Mouse (Mus musculus): Measurements from ENCODE around the gene Map2k2. TPM values are rescaled to one million over a fixed set of nuclear protein-coding genes. Genes with fewer than 3 reads are reported as not detected.

Map2k2 gene
- total and polyA plus RNA-seq, 3 experiments, result 67.2 to 127 (median 120) TPM

GRCm38 (mm10) chr10:81072290-81072689 is 33.4 kb upstream of the Map2k2 start:
- peaks cover 14% of the 10 kb centered on the region for H3K27me3 ChIP-seq (replicated peaks)
- TF ChIP-seq MAFK (IDR thresholded peaks at IDR 0.05; ENCODE audit: insufficient replicate concordance, low read length), result no peak
- TF ChIP-seq POLR2AphosphoS2 (IDR thresholded peaks at IDR 0.05; ENCODE audit: low read depth, low read length), result no peak
- no peak for TF ChIP-seq KAT2A (IDR thresholded peaks at IDR 0.05; ENCODE audit: insufficient replicate concordance, low read length)
- no peak for TF ChIP-seq MYC (IDR thresholded peaks at IDR 0.05; ENCODE audit: low read depth, low read length)
- TF ChIP-seq ZMIZ1 (IDR thresholded peaks at IDR 0.05; ENCODE audit: low read depth, low read length), result no peak
- TF ChIP-seq MEF2A (IDR thresholded peaks at IDR 0.05; ENCODE audit: borderline replicate concordance, low read depth, low read length), result no peak
- no peak for TF ChIP-seq TCF12 (IDR thresholded peaks at IDR 0.05; ENCODE audit: low read depth, low read length)
- TF ChIP-seq GABPA (IDR thresholded peaks at IDR 0.05; ENCODE audit: insufficient replicate concordance, low read depth, low read length), result no peak
- TF ChIP-seq SMC3 (IDR thresholded peaks at IDR 0.05; ENCODE audit: low read depth, low read length), result no peak
- no peak for TF ChIP-seq ELF1 (IDR thresholded peaks at IDR 0.05; ENCODE audit: low read depth, low read length)
- no peak for TF ChIP-seq E2F4 (IDR thresholded peaks at IDR 0.05; ENCODE audit: insufficient replicate concordance, low read depth, low read length)
- peaks cover 19% of the 10 kb centered on the region for H3K79me2 ChIP-seq (replicated peaks; ENCODE audit: control insufficient read depth, extremely low read depth, insufficient read depth, poor library complexity, severe bottlenecking)
- in situ Hi-C loops (cut with MboI; ENCODE audit: low pct_ligation_motif_present, low pct_unique_long_range_greater_than_20kb, low sequenced_read_pairs), result loop anchor here (10.0 kb wide), 1 partner anchor 103 kb away; the partner anchor contains the start of gene Eef2
- dilution Hi-C loops (cut with MboI; ENCODE audit: extremely low pct_ligation_motif_present, extremely low pct_unique_long_range_greater_than_20kb, low sequenced_read_pairs), result no loop called here
- no peak overlapping the region for H3K9ac ChIP-seq (ENCODE audit: insufficient read depth, low read depth)
- peaks cover 40 to 61% of the 10 kb centered on the region in 2 experiments for H3K36me3 ChIP-seq (replicated peaks in 1 of 2; ENCODE audit: control insufficient read depth in 1 of 2, insufficient read depth in 1 of 2, low read length in 1 of 2)
- peaks cover 3% of the 10 kb centered on the region for H3K9me3 ChIP-seq (replicated peaks; ENCODE audit: low read length)
- H3K4me1 ChIP-seq (ENCODE audit: control insufficient read depth in 1 of 2, insufficient read depth in 2 of 2), result peaks cover 6 to 29% of the 10 kb centered on the region in 2 experiments
- H3K27ac ChIP-seq (ENCODE audit: insufficient read depth, low read depth), result no peak overlapping the region
- DNase-seq (ENCODE audit: extremely low read depth), result no peak
- H3K4me3 ChIP-seq (replicated peaks in 1 of 3; ENCODE audit: low read depth in 2 of 3, low read length in 2 of 3, poor library complexity in 1 of 3), result no peak overlapping the region
- H3K4me2 ChIP-seq (ENCODE audit: insufficient read depth, low read depth, poor library complexity, severe bottlenecking), result no peak overlapping the region

- Histone ChIP-seq H3K9ac (ENCODE audit: insufficient read depth, low read depth) (no peak overlapping the region), H3K9me3 (replicated peaks; ENCODE audit: low read length) (peaks cover 3% of the 10 kb centered on the region), H3K27ac (ENCODE audit: insufficient read depth, low read depth) (no peak overlapping the region), H3K4me3 (replicated peaks in 1 of 3; ENCODE audit: low read depth in 2 of 3, low read length in 2 of 3, poor library complexity in 1 of 3) (no peak overlapping the region), H3K79me2 (replicated peaks; ENCODE audit: control insufficient read depth, extremely low read depth, insufficient read depth, poor library complexity, severe bottlenecking) (peaks cover 19% of the 10 kb centered on the region), H3K36me3 (replicated peaks in 1 of 2; ENCODE audit: control insufficient read depth in 1 of 2, insufficient read depth in 1 of 2, low read length in 1 of 2) (peaks cover 52 to 73% of the 10 kb centered on the region in 2 experiments), H3K4me2 (ENCODE audit: insufficient read depth, low read depth, poor library complexity, severe bottlenecking) (no peak overlapping the region), H3K27me3 (replicated peaks) (peaks cover 4% of the 10 kb centered on the region), H3K4me1 (ENCODE audit: control insufficient read depth in 1 of 2, insufficient read depth in 2 of 2) (peaks cover 6 to 29% of the 10 kb centered on the region in 2 experiments)
- TF ChIP-seq SMC3 (IDR thresholded peaks at IDR 0.05; ENCODE audit: low read depth, low read length) (peak; percentile 35; the same call in 1 of the 2 replicates), ZMIZ1 (IDR thresholded peaks at IDR 0.05; ENCODE audit: low read depth, low read length) (no peak), CTCF (conservative IDR thresholded peaks at IDR 0.05 in 1 of 2, IDR thresholded peaks at IDR 0.05 in 1 of 2; ENCODE audit: low read depth in 2 of 2, low read length in 2 of 2) (peak; percentile 73 to 74), MEF2A (IDR thresholded peaks at IDR 0.05; ENCODE audit: borderline replicate concordance, low read depth, low read length) (no peak), USF1 (IDR thresholded peaks at IDR 0.05; ENCODE audit: low read depth, low read length) (no peak), RAD21 (IDR thresholded peaks at IDR 0.05; ENCODE audit: low read depth, low read length) (peak; percentile 24)
- dilution Hi-C loops (cut with MboI; ENCODE audit: extremely low pct_ligation_motif_present, extremely low pct_unique_long_range_greater_than_20kb, low sequenced_read_pairs) (no loop called here), in situ Hi-C loops (cut with MboI; ENCODE audit: low pct_ligation_motif_present, low pct_unique_long_range_greater_than_20kb, low sequenced_read_pairs) (loop anchor here (10.0 kb wide), 1 partner anchor 101 kb away; the partner anchor contains the start of gene Eef2)
- DNase-seq (ENCODE audit: extremely low read depth), result peak; percentile 33
Observed at GRCm38 (mm10) chr10:81073464-81073863, 32.3 kb upstream of the Map2k2 start.

Data from CH12.LX (cell line).